ENCODE assay signal across 8 mouse cellular contexts in genomic region chr9:42471921-42472747, GRCm38 (mm10). TPM values are rescaled to one million over a fixed set of nuclear protein-coding genes. Genes with fewer than 3 reads are reported as not detected.
DNase-seq lines count a peak whose midpoint lies in the region; ATAC-seq and TF ChIP-seq lines count a peak whose summit lies in the region.

No protein-coding gene starts in this region.

- no peak overlapping the region for H3K27ac ChIP-seq in CH12.LX (ENCODE audit: insufficient read depth, low read depth)
- peak overlapping the region; percentile 50 for H3K27ac ChIP-seq in forebrain, embryonic 11.5 days (ENCODE audit: low read depth, low read length)
- H3K27ac ChIP-seq in heart, embryonic 16.5 days (ENCODE audit: low read length), result no peak overlapping the region
- peak overlapping the region; percentile 89 for H3K27ac ChIP-seq in liver, embryonic 13.5 days
- H3K27ac ChIP-seq in stomach, embryonic 14.5 days (ENCODE audit: low read length), result peak overlapping the region; percentile 34; the same call in 1 of the 2 replicates

- peaks cover 0 to 12% of the 10 kb centered on the region in 2 experiments for H3K36me3 ChIP-seq in CH12.LX (replicated peaks in 1 of 2; ENCODE audit: control insufficient read depth in 1 of 2, insufficient read depth in 1 of 2, low read length in 1 of 2)
- no peaks in the 10 kb centered on the region for H3K36me3 ChIP-seq in forebrain, embryonic 11.5 days (ENCODE audit: control insufficient read depth, insufficient read depth, low read length)
- no peaks in the 10 kb centered on the region for H3K36me3 ChIP-seq in heart, embryonic 16.5 days (ENCODE audit: control insufficient read depth, insufficient read depth)
- peaks cover 3% of the 10 kb centered on the region; the same call in 1 of the 2 replicates for H3K36me3 ChIP-seq in liver, embryonic 13.5 days
- no peaks in the 10 kb centered on the region; the same call in 1 of the 2 replicates for H3K36me3 ChIP-seq in stomach, embryonic 14.5 days (ENCODE audit: control insufficient read depth, insufficient read depth, low read length)

- peaks cover 0 to 39% of the 10 kb centered on the region in 2 experiments; a peak in 2 of 4 replicates for H3K4me1 ChIP-seq in CH12.LX (ENCODE audit: control insufficient read depth in 1 of 2, insufficient read depth in 2 of 2)
- H3K4me1 ChIP-seq in forebrain, embryonic 11.5 days (replicated peaks; ENCODE audit: control insufficient read depth, insufficient read depth, low read length), result peaks cover 4% of the 10 kb centered on the region
- H3K4me1 ChIP-seq in heart, embryonic 16.5 days (ENCODE audit: control insufficient read depth, insufficient read depth, low read length), result peaks cover 12% of the 10 kb centered on the region
- peaks cover 65% of the 10 kb centered on the region for H3K4me1 ChIP-seq in liver, embryonic 13.5 days (replicated peaks)
- H3K4me1 ChIP-seq in stomach, embryonic 14.5 days (ENCODE audit: control insufficient read depth, insufficient read depth, low read length), result peaks cover 11% of the 10 kb centered on the region; the same call in 1 of the 2 replicates

- H3K79me2 ChIP-seq in CH12.LX (replicated peaks; ENCODE audit: control insufficient read depth, extremely low read depth, insufficient read depth, poor library complexity, severe bottlenecking), result 0 out of 2 replicates have a peak, but pooled peaks cover 4% of the 10 kb centered on the region

- H3K4me2 ChIP-seq in CH12.LX (ENCODE audit: insufficient read depth, low read depth, poor library complexity, severe bottlenecking), result peak overlapping the region; percentile 96
- peak overlapping the region; percentile 82 for H3K4me2 ChIP-seq in forebrain, embryonic 11.5 days (ENCODE audit: low read depth, low read length, severe bottlenecking)
- H3K4me2 ChIP-seq in heart, embryonic 16.5 days (ENCODE audit: low read depth, low read length), result peak overlapping the region; percentile 69
- H3K4me2 ChIP-seq in liver, embryonic 13.5 days, result peak overlapping the region; percentile 86
- peak overlapping the region; percentile 79 for H3K4me2 ChIP-seq in stomach, embryonic 14.5 days (replicated peaks; ENCODE audit: low read depth, low read length)

- peak overlapping the region; percentile 76 for H3K9ac ChIP-seq in CH12.LX (ENCODE audit: insufficient read depth, low read depth)
- H3K9ac ChIP-seq in forebrain, embryonic 11.5 days (ENCODE audit: low read length), result peak overlapping the region; percentile 85
- H3K9ac ChIP-seq in heart, embryonic 16.5 days (ENCODE audit: low read length), result peak overlapping the region; percentile 75
- peak overlapping the region; percentile 84 for H3K9ac ChIP-seq in liver, embryonic 13.5 days
- peak overlapping the region; percentile 63 for H3K9ac ChIP-seq in stomach, embryonic 14.5 days (replicated peaks; ENCODE audit: low read depth, low read length)

- no peaks in the 10 kb centered on the region for H3K9me3 ChIP-seq in CH12.LX (replicated peaks; ENCODE audit: low read length)
- no peaks in the 10 kb centered on the region for H3K9me3 ChIP-seq in forebrain, embryonic 11.5 days (ENCODE audit: control insufficient read depth, low read length)
- no peaks in the 10 kb centered on the region for H3K9me3 ChIP-seq in heart, embryonic 16.5 days (replicated peaks; ENCODE audit: control insufficient read depth, low read length)
- no peaks in the 10 kb centered on the region for H3K9me3 ChIP-seq in liver, embryonic 13.5 days (replicated peaks)
- no peaks in the 10 kb centered on the region for H3K9me3 ChIP-seq in stomach, embryonic 14.5 days (ENCODE audit: control insufficient read depth, low read depth, low read length)

- H3K4me3 ChIP-seq in CH12.LX (replicated peaks in 1 of 3; ENCODE audit: low read depth in 2 of 3, low read length in 2 of 3, poor library complexity in 1 of 3), result peak overlapping the region; percentile 76 to 87 (median 84)
- H3K4me3 ChIP-seq in forebrain, embryonic 11.5 days (ENCODE audit: low read depth, low read length), result peak overlapping the region; percentile 82
- peak overlapping the region; percentile 75 for H3K4me3 ChIP-seq in heart, embryonic 16.5 days (ENCODE audit: low read length)
- H3K4me3 ChIP-seq in liver, embryonic 13.5 days (replicated peaks), result peak overlapping the region; percentile 84
- peak overlapping the region; percentile 77 for H3K4me3 ChIP-seq in stomach, embryonic 14.5 days (ENCODE audit: low read depth, low read length)

- in situ Hi-C loops in CH12.LX (cut with MboI; ENCODE audit: low pct_ligation_motif_present, low pct_unique_long_range_greater_than_20kb, low sequenced_read_pairs), result loop anchor here (5.0 kb wide), 1 partner anchor 75 kb away; the partner anchor contains the start of gene Tecta

- peak; percentile 57 for TF ChIP-seq POLR2A in CH12.LX (IDR thresholded peaks at IDR 0.05; ENCODE audit: low read depth, low read length)

- no peak for TF ChIP-seq CTCF in CH12.LX (conservative IDR thresholded peaks at IDR 0.05 in 1 of 2, IDR thresholded peaks at IDR 0.05 in 1 of 2; ENCODE audit: low read depth in 2 of 2, low read length in 2 of 2)

- TF ChIP-seq RAD21 in CH12.LX (IDR thresholded peaks at IDR 0.05; ENCODE audit: low read depth, low read length), result no peak

- WGBS in forebrain, embryonic 11.5 days, result 6% methylated on average over 48 of the region's 49 CpGs
- whole genome bisulfite sequencing in heart, embryonic 16.5 days, result 8% methylated on average over 49 of the region's 49 CpGs
- 8% methylated on average over 49 of the region's 49 CpGs for WGBS in liver, embryonic 13.5 days (ENCODE audit: insufficient replicate concordance)
- WGBS in stomach, embryonic 14.5 days, result 6% methylated on average over 46 of the region's 49 CpGs

- TF ChIP-seq EP300 in CH12.LX (IDR thresholded peaks at IDR 0.05; ENCODE audit: low read length), result no peak; the same call in 1 of the 2 replicates

- dilution Hi-C loops in CH12.LX (cut with MboI; ENCODE audit: extremely low pct_ligation_motif_present, extremely low pct_unique_long_range_greater_than_20kb, low sequenced_read_pairs), result no loop called here

- H3K27me3 ChIP-seq in CH12.LX (replicated peaks), result peaks cover 25% of the 10 kb centered on the region
- no peaks in the 10 kb centered on the region for H3K27me3 ChIP-seq in forebrain, embryonic 11.5 days (ENCODE audit: control insufficient read depth, insufficient read depth, low read length)
- H3K27me3 ChIP-seq in heart, embryonic 16.5 days (ENCODE audit: control insufficient read depth, insufficient read depth, low read length), result peaks cover 11% of the 10 kb centered on the region; the same call in 1 of the 2 replicates
- H3K27me3 ChIP-seq in liver, embryonic 13.5 days, result no peaks in the 10 kb centered on the region
- no peaks in the 10 kb centered on the region for H3K27me3 ChIP-seq in stomach, embryonic 14.5 days (ENCODE audit: control insufficient read depth, insufficient read depth, low read length)

- peak; percentile 96 for ATAC-seq in forebrain, embryonic 11.5 days (replicated peaks; ENCODE audit: low FRiP score)
- ATAC-seq in heart, embryonic 16.5 days (replicated peaks; ENCODE audit: extremely low read depth, insufficient read depth, low FRiP score), result peak; percentile 77
- ATAC-seq in liver, embryonic 13.5 days (ENCODE audit: low read depth), result peak; percentile 84
- peak; percentile 89 for ATAC-seq in stomach, embryonic 14.5 days (ENCODE audit: insufficient number of reproducible peaks, insufficient read depth, low FRiP score, low read depth)

- DNase-seq in CH12.LX (ENCODE audit: extremely low read depth), result peak; percentile 91
- peak; percentile 82 for DNase-seq in c-Kit-positive CD71-positive TER-119-negative erythroid progenitor cells, embryonic 14.5 days (ENCODE audit: low read depth)
- DNase-seq in forebrain, embryonic 11.5 days (ENCODE audit: low spot score), result peak; percentile 95
- DNase-seq in kidney, postnatal 25 days, result peak; percentile 94 to 98
- peak; percentile 83 for DNase-seq in liver, embryonic 13.5 days
- DNase-seq in natural killer cell, adult 2 months (ENCODE audit: low spot score in 2 of 2), result peak; percentile 90 to 91

TF ChIP-seq in CH12.LX, 34 proteins besides CTCF, POLR2A, EP300 and RAD21 (continues in another document):
- no peak for TF ChIP-seq ZNF384 (IDR thresholded peaks at IDR 0.05; ENCODE audit: low read depth, low read length)
- no peak for TF ChIP-seq PAX5 (IDR thresholded peaks at IDR 0.05; ENCODE audit: low read length)
- TF ChIP-seq ZMIZ1 (IDR thresholded peaks at IDR 0.05; ENCODE audit: low read depth, low read length), result 0 out of 2 replicates have a peak, but pooled peaks have one; percentile 48
- no peak for TF ChIP-seq MAFK (IDR thresholded peaks at IDR 0.05; ENCODE audit: insufficient replicate concordance, low read length)
- no peak for TF ChIP-seq JUND (conservative IDR thresholded peaks at IDR 0.05; ENCODE audit: low read depth, low read length)
- TF ChIP-seq RCOR1 (conservative IDR thresholded peaks at IDR 0.05; ENCODE audit: low read depth, low read length), result peak; percentile 17; the same call in 1 of the 2 replicates
- peak; percentile 72; the same call in 1 of the 2 replicates for TF ChIP-seq UBTF (IDR thresholded peaks at IDR 0.05; ENCODE audit: low read depth, low read length)
- TF ChIP-seq MXI1 (IDR thresholded peaks at IDR 0.05; ENCODE audit: low read depth, low read length), result peak; percentile 96
- no peak for TF ChIP-seq GABPA (IDR thresholded peaks at IDR 0.05; ENCODE audit: insufficient replicate concordance, low read depth, low read length)
- peak; percentile 61 for TF ChIP-seq ETS1 (conservative IDR thresholded peaks at IDR 0.05; ENCODE audit: low read depth, low read length)
- peak; percentile 32; the same call in 1 of the 2 replicates for TF ChIP-seq NRF1 (IDR thresholded peaks at IDR 0.05; ENCODE audit: low read depth, low read length)
- no peak for TF ChIP-seq ZKSCAN1 (IDR thresholded peaks at IDR 0.05; ENCODE audit: borderline replicate concordance, low read depth, low read length)
- peak; percentile 94 for TF ChIP-seq USF1 (IDR thresholded peaks at IDR 0.05; ENCODE audit: low read depth, low read length)
- peak; percentile 70 for TF ChIP-seq TCF12 (IDR thresholded peaks at IDR 0.05; ENCODE audit: low read depth, low read length)
- peak; percentile 58 for TF ChIP-seq NELFE (IDR thresholded peaks at IDR 0.05; ENCODE audit: low read depth, low read length)
- peak; percentile 91 for TF ChIP-seq USF2 (conservative IDR thresholded peaks at IDR 0.05; ENCODE audit: low read depth, low read length)
- TF ChIP-seq IRF4 (IDR thresholded peaks at IDR 0.05; ENCODE audit: low read depth, low read length), result peak; percentile 32; the same call in 1 of the 2 replicates

RNA-seq across cellular contexts. Expression of gene Tbcel, which starts 35.5 kb away (rescaled TPM):
- total RNA-seq in CH12.LX (2012; rRNA removed), result 5.2 and 5.3 TPM in 2 replicates
- total RNA-seq in CH12.LX (2014; rRNA removed), result 5.9 and 6.0 TPM in 2 replicates
- polyA plus RNA-seq in CH12.LX (2012; ENCODE audit: insufficient read length, low read depth), result 8.6 and 10.0 TPM in 2 replicates
- 5.5 and 5.8 TPM in 2 replicates for polyA plus RNA-seq in forebrain, embryonic 11.5 days (2014; fragmentation: Nextera tagmentation; extraction: Ambion mirVana)
- polyA plus RNA-seq in heart, embryonic 16.5 days (2015; fragmentation: Nextera tagmentation; extraction: Ambion mirVana), result 2.5 and 2.9 TPM in 2 replicates
- polyA plus RNA-seq in liver, embryonic 13.5 days (2015; fragmentation: Nextera tagmentation; extraction: Ambion mirVana), result 10.8 and 12.0 TPM in 2 replicates
- polyA plus RNA-seq in stomach, embryonic 14.5 days (2014; fragmentation: Nextera tagmentation; extraction: Ambion mirVana), result 5.5 and 7.6 TPM in 2 replicates

Comparison
In these comparisons a context has a peak if more than half of its experiments do, and no peak if none do; other contexts are left out.
1. H3K27ac ChIP-seq: peak in forebrain, embryonic 11.5 days (single experiment), liver, embryonic 13.5 days (single experiment) and stomach, embryonic 14.5 days (single experiment); none in CH12.LX (single experiment) and heart, embryonic 16.5 days (single experiment).
2. Peak in every context shown above with its lines, with median percentiles within 50 percentile points of each other: DNase-seq, H3K4me2 ChIP-seq, H3K4me3 ChIP-seq, H3K9ac ChIP-seq and ATAC-seq.